Mouse (Mus musculus): ENCODE data around the gene Arl11.
A peak's percentile ranks its signal among the peaks of the same experiment; 100 is the strongest.

Arl11 gene

DNA sequence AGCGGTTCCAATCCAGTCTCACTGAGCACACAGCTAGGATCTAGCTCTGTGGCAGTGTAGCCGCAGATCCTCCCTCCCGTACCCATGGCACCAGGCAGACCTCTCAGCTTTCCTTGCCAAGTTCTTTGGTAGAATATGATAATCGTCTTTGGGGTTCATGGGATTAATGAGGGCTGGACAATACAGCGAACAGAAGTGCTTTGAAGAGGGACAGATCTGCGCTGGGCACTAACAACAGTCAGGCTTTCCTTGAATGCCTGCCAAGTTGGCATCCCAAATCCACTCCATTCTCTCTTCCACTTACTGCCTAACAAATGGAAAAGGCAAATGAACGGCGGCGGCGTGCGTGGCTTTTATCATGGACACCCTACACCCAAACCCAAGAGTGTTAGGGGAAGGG lies 21.0 kb downstream of the Arl11 start:
- DNase-seq: no peak

DNA sequence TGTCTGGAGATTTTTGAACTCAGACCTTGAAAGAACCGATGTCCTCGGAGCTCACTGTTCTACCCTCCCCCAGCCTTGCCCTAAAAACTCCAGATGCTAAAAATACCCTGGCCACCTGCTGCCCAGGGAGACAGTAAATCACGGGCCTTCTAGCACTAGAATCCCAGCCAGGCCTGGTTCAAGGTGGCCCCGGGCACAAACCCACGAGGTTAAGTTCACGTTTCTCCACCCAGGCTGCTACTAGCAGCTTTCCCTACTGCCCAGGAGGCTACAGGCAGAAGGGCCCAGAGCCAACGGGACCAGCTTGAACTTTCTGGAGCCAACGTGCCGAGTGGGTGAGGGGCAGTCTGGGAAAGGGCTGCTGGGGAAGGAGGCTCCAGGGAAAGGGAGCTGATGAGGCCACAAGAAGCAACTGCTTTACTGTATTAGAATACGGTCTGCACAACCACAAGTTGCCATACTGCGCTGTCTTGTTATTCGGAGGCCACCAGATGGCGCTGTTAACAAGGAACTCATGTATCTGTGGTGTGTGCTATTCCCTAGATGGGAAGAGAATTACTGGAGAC lies 21.5 kb downstream of the Arl11 start:
- DNase-seq: peak; percentile 78

DNA sequence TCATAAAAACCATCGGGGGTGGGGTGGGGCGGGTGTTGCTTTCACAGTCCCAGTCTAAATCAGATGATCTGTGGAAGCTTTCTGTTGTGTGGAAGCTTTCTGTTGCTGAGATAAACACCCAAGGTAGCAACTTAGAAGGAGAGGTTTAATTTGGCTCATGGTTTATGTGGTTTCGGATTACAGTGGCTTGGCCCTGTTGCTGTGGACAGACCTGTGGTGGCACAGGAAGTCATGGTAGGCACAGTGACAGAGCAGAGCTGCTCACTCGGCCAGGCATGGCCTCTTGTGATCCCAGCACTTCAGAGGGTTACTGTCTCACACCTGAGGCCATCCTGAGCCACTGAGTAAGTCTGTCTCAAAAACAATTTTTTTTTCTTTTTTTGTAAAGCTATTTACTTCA lies 29.8 kb downstream of the Arl11 start:
- no peak for DNase-seq

DNA sequence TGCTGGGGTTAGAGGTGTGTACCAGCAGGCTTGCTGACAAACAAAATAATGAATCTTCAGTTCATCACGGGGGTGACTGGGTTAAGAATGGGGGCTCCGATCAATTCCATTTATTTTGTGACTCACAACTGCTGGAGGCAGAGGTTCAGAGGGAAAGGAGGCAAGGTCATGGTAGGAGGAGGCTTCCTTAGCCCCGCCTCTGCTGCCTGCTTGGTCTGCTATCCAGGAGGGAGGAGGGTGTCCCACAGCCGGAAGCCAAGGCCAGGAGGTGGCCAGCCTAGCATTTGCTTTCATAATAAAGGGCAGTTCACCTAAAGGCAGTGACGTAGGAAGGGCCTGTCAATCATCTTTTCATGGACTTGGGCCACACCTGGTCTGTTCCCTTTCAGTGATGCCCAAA lies 35.0 kb downstream of the Arl11 start:
- no peak for DNase-seq

DNA sequence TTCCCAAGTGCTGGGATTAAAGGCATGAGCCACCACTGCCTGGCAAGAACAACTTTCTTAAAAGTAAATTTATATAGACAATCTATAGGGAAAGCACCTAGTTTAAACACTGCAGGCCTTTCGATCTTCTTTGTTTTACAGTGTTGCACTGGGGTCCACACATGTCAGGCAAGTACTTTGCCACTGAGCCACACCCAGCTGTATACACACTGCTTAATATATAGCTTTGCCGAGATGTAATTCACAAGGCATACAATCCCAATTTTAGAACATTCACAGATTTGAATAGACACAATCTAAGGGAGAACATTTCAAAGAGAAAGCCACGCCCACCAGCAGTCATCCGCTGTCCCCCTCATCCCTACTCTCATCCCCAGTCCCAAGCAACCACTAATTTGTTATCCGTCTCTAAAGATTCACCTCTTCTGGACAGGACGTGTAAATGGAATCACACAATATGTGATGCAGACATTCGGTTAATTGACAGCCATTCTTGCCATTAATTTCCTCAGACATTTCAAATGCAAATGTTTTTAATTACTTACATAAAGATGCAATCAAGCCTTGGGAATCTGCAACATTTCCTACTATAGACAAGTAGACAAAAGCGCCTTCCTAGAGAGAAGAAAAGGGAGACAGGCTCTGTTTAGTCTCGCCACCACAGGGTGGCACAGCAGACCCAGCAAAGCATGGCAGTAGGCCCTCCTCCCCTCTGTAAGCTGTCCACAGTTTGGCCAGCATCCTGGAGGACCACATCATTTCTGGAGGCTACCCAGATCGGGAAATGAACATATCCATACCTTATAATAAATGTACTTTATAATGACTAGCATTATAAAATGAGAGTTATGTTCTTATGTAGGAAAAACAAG lies 37.5 kb downstream of the Arl11 start:
- peak; percentile 11 for DNase-seq

DNA sequence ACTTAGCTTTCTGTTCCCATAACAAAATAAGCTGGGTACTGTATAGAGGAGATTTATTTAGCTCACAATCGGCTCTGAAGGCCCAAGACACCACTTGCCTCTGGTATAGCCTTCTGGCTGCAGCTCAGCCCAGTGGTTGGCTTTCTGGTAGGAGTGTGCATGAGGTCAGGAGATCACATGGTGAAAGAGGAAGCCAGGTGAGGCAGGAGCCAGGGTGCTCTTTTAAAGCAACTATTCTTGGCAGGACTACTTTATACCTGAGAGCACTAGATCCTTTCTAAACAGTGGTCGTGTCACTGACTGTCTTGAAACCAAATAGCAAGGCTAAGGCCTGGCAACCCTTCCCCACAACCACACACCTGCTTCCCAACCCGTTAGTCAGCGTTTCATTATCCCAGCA lies 40.3 kb downstream of the Arl11 start:
- no peak for DNase-seq

DNA sequence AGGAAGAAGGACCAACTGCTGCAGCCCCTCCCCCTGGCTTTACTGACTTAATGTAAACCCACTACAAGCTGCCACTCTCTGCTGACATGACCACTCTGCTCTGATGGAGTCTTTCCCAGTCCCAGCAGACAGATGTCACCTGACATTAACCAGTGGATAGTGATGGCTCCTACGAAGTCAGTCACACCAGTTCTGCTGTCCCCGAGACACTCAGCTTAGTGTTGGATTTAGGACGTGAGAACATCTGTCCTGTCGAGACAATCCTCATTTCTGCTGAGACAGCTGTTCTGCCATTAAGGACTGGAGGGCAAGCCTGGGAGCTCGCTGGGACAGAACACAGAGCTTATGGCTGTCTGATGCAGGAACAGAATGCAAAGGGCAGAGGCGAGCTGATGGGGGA lies 41.3 kb downstream of the Arl11 start:
- DNase-seq: no peak

DNA sequence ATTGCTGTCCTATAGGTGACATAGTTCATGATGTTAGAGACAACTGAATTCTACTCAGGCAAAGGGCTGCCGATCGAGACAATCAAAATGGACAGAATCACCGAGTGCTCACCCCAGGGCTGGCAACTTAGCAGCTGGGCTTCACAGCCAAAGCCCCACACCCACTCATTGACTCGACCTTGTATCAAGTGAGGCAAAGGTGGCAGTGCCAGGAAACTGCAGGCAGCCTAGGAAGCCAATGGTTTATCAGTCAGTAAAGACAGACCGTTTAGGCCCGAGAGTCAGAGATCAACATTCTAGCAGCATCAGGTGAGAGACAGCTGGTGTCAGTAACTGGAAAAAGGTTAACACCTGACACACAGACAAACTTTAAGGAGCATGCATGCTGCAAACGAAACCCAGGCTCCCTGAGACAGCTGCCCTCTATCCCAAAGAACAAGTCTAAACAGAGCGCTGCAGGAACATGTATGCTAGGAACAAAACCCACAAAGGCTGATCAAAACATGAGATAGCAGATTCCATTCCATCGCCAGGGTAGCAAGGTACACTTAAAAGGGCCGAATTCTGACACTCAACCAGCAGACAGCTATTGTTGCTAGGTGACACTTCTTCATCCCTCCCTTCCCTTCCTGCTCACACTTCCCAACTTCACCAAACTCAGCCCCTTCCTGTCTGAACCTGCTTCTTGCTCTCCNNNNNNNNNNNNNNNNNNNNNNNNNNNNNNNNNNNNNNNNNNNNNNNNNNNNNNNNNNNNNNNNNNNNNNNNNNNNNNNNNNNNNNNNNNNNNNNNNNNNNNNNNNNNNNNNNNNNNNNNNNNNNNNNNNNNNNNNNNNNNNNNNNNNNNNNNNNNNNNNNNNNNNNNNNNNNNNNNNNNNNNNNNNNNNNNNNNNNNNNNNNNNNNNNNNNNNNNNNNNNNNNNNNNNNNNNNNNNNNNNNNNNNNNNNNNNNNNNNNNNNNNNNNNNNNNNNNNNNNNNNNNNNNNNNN lies 45.0 kb downstream of the Arl11 start:
- no peak for DNase-seq

DNA sequence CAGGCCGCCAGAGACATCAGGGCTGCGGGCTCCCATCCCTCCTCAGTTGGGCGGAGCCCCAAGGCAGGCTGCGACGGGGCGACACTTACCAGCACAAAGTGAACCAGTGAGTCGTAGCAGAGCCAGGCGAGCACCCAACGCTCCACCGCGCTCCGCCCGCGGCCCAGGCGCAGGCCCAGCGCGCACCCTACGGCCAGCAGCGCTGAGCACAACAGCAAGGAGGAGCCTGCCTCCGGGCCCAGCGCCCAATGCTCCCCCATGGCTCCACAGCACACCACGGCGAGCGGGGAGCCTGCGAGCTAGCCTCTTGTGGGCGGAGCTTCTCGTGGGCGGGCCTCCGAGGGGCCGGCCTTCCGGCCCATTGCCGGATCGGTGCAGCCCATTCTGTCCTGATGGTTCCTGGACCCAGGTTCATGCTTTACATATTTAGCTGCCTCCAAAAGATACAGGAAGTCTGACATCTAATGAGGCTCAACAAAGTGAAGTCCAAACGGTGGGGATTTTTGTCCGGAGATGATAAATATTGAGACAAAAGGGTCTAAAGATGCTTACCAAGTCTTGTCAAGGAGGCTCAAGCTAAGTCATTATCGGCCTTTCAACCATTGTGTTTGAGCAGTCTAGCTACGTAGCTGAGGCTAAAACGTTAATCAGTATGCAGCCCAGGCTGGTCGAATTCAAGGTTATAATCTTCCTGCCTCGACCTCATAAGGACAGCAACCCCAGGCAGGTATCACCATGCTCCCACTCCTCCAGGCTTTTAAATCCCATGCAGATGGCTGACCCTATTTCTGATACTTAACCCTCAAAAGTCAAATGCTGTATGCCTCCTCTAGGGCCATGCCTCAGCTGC lies 50.8 kb downstream of the Arl11 start, which contains the start of gene Ebpl:
Ebpl (minus strand) TSS at position 309 of the 850 bp plus-strand sequence.
- peak; percentile 93 for DNase-seq

DNA sequence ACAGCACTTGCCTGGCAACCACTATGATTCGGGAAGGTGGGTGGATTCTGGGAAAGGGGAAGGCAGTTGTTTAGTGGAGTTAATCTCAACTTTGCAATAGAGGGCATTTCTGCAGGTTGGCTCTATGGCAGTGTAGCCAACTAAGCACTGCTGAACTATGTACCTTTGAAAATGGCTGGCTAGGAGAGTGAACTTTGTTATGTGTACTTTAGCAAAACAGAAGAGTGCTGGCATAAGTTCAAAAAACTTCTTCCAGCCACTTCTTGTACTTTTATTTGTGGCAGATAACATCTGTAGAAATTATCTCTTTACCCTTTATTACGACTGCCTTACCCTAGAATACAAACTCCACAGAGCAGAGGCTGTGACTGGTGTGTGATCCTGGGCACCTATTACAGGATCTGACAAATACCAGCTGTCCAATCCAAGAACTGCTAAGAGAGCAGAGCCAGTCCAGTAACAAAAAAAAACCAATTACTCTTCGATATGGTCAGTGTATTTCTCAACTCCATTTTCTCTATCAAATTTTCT lies 51.5 kb downstream of the Arl11 start:
- peak; percentile 14 for DNase-seq
